Mouse (Mus musculus) hindbrain, embryonic 13.5 days (tissue): ENCODE results near the gene Slc2a9. TPM values are rescaled to one million over a fixed set of nuclear protein-coding genes. Genes with fewer than 3 reads are reported as not detected.
A peak's percentile ranks its signal among the peaks of the same experiment; 100 is the strongest.

Source experiments
- ATAC-seq: fragments of 200-750 bp; cut with Nextera tagmentation; 2 replicates; pipeline ENCODE4 v1.8.0; 2017; ENCODE audit warnings: moderate TSS enrichment; ENCODE audit not compliant: low FRiP score
- H3K27ac ChIP-seq: fragments of 300-500 bp; sonication (generic); 2 replicates; pipeline ENCODE4 v1.5.1; 2015; ENCODE audit warnings: inconsistent platforms, mild to moderate bottlenecking, moderate library complexity
- H3K27me3 ChIP-seq: fragments of 300-500 bp; sonication (generic); 2 replicates; pipeline ENCODE4 v1.6.1; 2015; ENCODE audit warnings: mild to moderate bottlenecking, inconsistent platforms
- H3K36me3 ChIP-seq: fragments of 300-500 bp; sonication (generic); 2 replicates; pipeline ENCODE4 v1.6.1; 2015; ENCODE audit warnings: mild to moderate bottlenecking, inconsistent platforms
- H3K4me1 ChIP-seq: fragments of 300-500 bp; sonication (generic); replicated peaks from 2 replicates; pipeline ENCODE4 v1.6.1; 2015; ENCODE audit warnings: inconsistent platforms
- H3K4me2 ChIP-seq: fragments of 300-500 bp; sonication (generic); 2 replicates; pipeline ENCODE4 v1.6.1; 2015; ENCODE audit warnings: inconsistent platforms, mild to moderate bottlenecking, moderate library complexity
- H3K4me3 ChIP-seq: fragments of 300-500 bp; sonication (generic); 2 replicates; pipeline ENCODE4 v1.5.1; 2015; ENCODE audit warnings: mild to moderate bottlenecking, inconsistent platforms
- H3K9ac ChIP-seq: fragments of 300-500 bp; sonication (generic); 2 replicates; pipeline ENCODE4 v1.6.1; 2015; ENCODE audit warnings: mild to moderate bottlenecking, inconsistent platforms
- H3K9me3 ChIP-seq: fragments of 300-500 bp; sonication (generic); 2 replicates; pipeline ENCODE4 v1.6.1; 2016; ENCODE audit warnings: inconsistent platforms
- WGBS: fragments of 180-500 bp; shearing (Covaris S2); methylation state at CpG from one replicate; pipeline ENCODE4 v1.1.7; 2015; 5-methylcytosine and 5-hydroxymethylcytosine counted together
- polyA plus RNA-seq: library from polyadenylated mRNA; unstranded; fragments of >200 nt; fragmentation: Nextera tagmentation; extraction: Ambion mirVana; gene quantifications from 2 replicates; pipeline ENCODE4 v1.2.1, GENCODE M21; 2015

Gene Slc2a9
- polyA plus RNA-seq, 1 experiment from 2014 or later = 0.13 TPM

DNA sequence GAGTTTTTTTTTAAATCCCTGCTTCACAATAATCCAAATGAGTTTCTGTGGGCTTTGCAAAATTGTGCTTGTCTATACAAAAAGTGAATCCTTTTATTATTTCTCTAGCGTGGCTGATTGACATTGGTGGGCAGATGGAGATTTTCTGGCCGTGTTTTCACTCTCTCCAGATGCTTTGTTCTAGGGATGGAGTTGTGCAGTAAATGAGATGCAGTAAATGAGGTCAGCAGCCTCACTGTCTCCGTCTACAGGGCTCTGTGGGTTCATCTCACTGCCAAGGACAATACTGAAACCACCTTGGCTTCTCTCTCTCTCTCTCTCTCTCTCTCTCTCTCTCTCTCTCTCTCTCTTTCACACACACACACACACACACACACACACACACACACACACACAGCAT is 99.3 kb downstream of the Slc2a9 start:
- Histone ChIP-seq H3K27me3 (no peaks in the 10 kb centered on the region), H3K4me2 (no peak overlapping the region), H3K4me1 (no peaks in the 10 kb centered on the region), H3K9me3 (no peaks in the 10 kb centered on the region), H3K9ac (no peak overlapping the region), H3K36me3 (no peaks in the 10 kb centered on the region), H3K27ac (no peak overlapping the region), H3K4me3 (no peak overlapping the region)
- no peak for ATAC-seq
- 18% methylated on average over 3 of the region's 3 CpGs for WGBS

DNA sequence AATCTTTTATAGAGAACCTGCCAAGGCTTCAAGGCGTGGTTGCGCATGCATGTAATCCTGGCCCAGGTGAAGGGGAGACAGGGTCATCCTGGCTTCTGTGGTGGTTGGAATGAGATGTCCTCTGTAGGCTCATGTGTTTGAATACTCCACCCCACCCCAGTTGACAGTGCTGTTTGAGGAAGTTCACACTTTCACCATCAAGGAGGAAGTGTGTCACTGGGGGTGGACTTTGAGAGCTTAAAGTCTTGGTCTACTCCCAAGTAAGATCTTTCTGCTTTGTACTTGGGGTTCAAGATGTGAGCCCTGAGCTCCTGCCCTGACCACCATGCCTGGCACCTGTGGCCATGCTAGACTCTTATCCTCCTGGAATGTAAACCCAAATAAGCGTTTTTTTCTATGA is 100.7 kb downstream of the Slc2a9 start:
- 93% methylated on average over 3 of the region's 3 CpGs for WGBS
- Histone ChIP-seq H3K27ac (no peak overlapping the region), H3K4me2 (no peak overlapping the region), H3K27me3 (no peaks in the 10 kb centered on the region), H3K36me3 (no peaks in the 10 kb centered on the region), H3K9me3 (no peaks in the 10 kb centered on the region), H3K4me3 (no peak overlapping the region), H3K4me1 (no peaks in the 10 kb centered on the region), H3K9ac (no peak overlapping the region)
- ATAC-seq = no peak

DNA sequence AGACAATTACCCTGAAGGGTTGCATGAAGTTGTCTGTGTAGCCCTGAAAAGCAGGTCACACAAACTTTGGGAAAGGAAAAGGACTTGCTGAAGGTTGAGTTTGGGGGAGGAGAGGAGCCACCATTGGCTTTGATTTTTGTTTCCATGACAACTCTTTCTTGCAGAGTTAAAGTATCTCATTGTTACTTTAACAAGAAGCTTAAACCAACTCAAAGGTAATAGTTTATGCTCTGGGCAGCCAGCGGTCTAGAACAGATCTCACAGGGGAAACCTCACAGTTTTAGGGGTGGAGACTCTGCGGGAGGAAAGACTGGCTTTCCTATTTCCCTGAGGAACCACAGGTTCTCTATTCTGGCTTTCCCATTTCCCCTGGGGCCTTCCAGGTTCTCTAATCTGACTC is 114.1 kb downstream of the Slc2a9 start:
- Histone ChIP-seq H3K27ac (no peak overlapping the region), H3K9me3 (no peaks in the 10 kb centered on the region), H3K4me3 (no peak overlapping the region), H3K27me3 (0 out of 2 replicates have a peak, but pooled peaks cover 2% of the 10 kb centered on the region), H3K4me1 (peaks cover 16% of the 10 kb centered on the region), H3K36me3 (no peaks in the 10 kb centered on the region), H3K4me2 (no peak overlapping the region), H3K9ac (no peak overlapping the region)
- ATAC-seq = no peak
- 16% methylated on average over 2 of the region's 2 CpGs for WGBS

DNA sequence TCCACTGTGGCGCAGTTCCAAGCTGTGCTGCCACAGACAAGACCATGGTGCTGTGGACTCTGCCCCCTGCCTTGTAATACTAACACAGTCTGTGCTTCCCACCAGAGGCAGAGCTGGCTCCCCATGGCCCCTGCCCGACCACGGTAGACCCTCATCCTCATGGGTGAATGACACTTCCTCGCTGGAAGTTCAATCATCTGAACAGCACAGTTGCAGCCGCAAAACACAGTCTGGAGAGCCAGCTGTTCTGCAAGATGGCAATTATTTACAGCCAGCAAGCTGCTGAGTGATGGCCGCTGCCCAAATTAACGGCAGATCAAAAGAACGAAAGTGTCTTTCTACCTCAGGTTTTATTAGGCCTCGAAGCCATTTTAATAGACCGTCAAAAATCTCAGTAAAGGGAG is 114.5 kb downstream of the Slc2a9 start:
- H3K27me3 ChIP-seq = 0 out of 2 replicates have a peak, but pooled peaks cover 2% of the 10 kb centered on the region
- H3K27ac ChIP-seq = no peak overlapping the region
- H3K36me3 ChIP-seq = no peaks in the 10 kb centered on the region
- no peaks in the 10 kb centered on the region for H3K9me3 ChIP-seq
- ATAC-seq = no peak
- no peak overlapping the region for H3K4me3 ChIP-seq
- 25% methylated on average over 10 of the region's 10 CpGs for WGBS
- no peak overlapping the region for H3K4me2 ChIP-seq
- H3K9ac ChIP-seq = no peak overlapping the region
- H3K4me1 ChIP-seq = peaks cover 16% of the 10 kb centered on the region

DNA sequence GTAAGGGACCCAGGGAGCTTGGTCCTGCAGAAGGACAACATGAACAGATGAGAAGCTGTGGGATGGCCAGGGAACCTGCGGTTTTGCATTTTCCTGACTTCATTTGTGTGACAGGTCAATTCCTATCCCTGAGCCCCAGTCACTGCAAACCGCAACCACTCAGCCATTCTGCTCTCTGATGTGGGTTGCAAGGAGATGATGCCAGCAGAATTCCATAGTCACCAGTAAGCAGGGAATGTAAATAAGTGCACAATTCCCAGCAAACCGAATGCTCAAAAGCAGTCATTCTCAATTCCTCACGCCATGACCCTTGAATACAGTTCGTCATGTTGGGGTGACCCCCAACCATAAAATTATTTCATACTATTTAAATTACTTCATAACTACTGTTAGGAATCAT is 123.0 kb downstream of the Slc2a9 start:
- Histone ChIP-seq H3K4me1 (no peaks in the 10 kb centered on the region; the same call in 1 of the 2 replicates), H3K4me3 (no peak overlapping the region), H3K27ac (no peak overlapping the region), H3K27me3 (no peaks in the 10 kb centered on the region), H3K9ac (no peak overlapping the region), H3K9me3 (no peaks in the 10 kb centered on the region), H3K36me3 (no peaks in the 10 kb centered on the region), H3K4me2 (no peak overlapping the region)
- ATAC-seq = no peak
- 96% methylated on average over 5 of the region's 5 CpGs for WGBS

DNA sequence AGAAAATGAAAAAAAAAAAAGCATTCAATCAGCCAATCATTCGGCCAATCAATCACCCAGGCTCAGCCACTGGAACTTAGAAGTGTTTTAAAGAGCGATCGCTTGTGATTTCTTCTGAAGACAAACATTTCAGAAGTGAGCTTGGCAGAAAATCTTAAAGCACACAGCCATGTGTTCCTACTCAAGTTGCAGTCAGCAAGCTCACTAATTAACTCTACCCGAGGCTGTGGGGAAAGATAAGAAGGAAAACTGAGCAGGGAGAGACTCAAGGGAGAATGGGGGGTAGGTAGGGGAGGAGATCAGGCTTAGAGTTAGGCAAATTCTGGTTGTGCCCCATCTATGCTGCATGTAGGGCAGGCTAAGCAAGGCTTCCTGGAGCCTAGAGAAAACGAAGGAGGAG is 130.6 kb downstream of the Slc2a9 start:
- Histone ChIP-seq H3K9ac (no peak overlapping the region), H3K9me3 (no peaks in the 10 kb centered on the region), H3K36me3 (no peaks in the 10 kb centered on the region), H3K4me3 (no peak overlapping the region), H3K27ac (no peak overlapping the region), H3K4me2 (no peak overlapping the region), H3K27me3 (no peaks in the 10 kb centered on the region), H3K4me1 (peaks cover 2% of the 10 kb centered on the region; the same call in 1 of the 2 replicates)
- ATAC-seq = no peak
- whole genome bisulfite sequencing = 51% methylated on average over 5 of the region's 5 CpGs

DNA sequence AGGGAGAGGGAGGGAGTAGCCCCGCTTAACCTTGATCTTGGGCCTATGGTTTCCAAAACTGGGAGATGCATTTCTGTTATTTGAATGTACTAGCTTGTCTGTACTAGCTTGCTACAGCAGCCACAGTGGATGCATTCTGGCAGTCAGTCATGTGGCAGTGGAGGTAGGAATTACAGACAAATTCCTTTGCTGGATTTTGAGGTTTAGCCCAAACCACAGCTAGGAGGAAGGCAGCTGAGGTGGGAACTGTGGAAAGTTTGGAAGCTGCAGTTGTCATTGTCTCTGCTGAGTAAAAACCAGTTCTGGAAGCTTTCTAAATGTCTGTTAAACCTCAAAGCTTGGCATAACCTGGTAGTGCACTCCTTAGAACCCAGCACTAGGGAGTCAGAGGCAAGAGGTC is 131.6 kb downstream of the Slc2a9 start:
- no peak overlapping the region for H3K4me2 ChIP-seq
- ATAC-seq = no peak

DNA sequence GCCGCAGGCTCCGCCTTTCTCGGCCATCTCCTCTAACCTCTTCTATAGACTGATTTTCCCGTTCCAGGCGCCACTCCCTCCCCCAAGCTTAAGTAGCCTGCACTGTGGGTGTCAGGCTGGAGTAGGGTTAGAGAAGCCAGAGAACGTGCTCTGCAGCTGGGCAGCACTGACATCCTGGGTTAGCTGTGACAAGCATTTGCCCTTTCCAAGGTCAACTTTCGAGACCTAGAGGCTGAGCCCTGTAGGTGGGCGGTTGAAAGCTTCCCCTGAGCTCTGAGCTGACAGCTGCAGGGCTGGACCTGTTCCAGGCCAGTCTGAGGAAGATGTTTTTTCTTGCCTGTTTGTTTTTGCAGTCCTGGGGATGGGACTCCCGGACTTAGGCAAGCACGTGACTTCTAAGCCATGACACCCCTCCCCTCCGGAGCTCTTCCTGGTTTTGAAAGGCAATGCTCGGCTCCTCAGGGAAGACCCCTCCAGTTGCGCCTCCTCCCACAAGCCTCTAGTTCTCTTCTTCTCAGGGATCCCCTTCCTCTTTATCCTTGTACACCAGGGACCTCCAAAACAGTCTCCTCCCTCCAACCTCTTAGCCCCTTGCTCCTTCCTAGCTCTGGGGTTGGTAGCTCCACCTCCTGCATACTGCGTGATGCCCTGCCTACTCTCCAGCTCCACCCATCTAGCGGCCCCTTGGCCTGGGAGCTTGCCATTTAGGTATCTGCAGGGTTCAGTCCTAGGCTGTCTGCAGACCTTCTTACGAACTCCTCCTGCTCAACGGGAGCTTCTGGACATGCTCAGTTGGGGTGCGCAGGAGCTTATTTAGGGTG is 136.1 kb downstream of the Slc2a9 start:
- Histone ChIP-seq H3K4me3 (peak overlapping the region; percentile 21), H3K9me3 (no peaks in the 10 kb centered on the region), H3K9ac (peak overlapping the region; percentile 24; the same call in 1 of the 2 replicates), H3K4me2 (peak overlapping the region; percentile 50), H3K27me3 (0 out of 2 replicates have a peak, but pooled peaks cover 3% of the 10 kb centered on the region), H3K4me1 (peaks cover 15% of the 10 kb centered on the region), H3K27ac (no peak overlapping the region), H3K36me3 (no peaks in the 10 kb centered on the region)
- peak; percentile 62 for ATAC-seq
- 18% methylated on average over 18 of the region's 18 CpGs for WGBS

More for the DNA sequence above, 131.6 kb downstream of the Slc2a9 start:
- Histone ChIP-seq H3K27me3 (0 out of 2 replicates have a peak, but pooled peaks cover 1% of the 10 kb centered on the region), H3K27ac (no peak overlapping the region), H3K9ac (no peak overlapping the region), H3K9me3 (no peaks in the 10 kb centered on the region), H3K4me1 (peaks cover 12% of the 10 kb centered on the region), H3K4me3 (no peak overlapping the region), H3K36me3 (no peaks in the 10 kb centered on the region)
- 82% methylated on average over 1 of the region's 1 CpGs for WGBS

DNA sequence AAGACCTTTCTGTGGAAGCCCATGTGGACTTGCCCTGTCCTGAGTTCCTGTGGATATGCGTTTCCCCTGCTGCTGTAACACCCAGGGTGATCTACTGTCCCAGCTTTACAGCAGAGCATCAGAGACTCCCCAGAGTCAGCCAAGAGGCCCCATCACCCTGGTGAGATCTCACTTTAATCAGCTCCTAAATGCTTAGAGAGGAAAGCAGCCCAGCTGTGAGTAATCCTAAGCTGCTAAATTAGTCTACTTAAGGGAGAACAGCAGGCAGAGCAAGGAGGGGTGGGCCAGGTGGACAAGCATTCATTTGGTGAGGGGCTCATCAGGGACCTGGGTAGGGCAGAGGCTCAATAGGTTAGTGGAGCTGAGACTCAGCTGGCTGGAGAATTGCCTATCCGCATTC is 137.4 kb downstream of the Slc2a9 start:
- Histone ChIP-seq H3K9me3 (no peaks in the 10 kb centered on the region), H3K27me3 (0 out of 2 replicates have a peak, but pooled peaks cover 3% of the 10 kb centered on the region), H3K36me3 (no peaks in the 10 kb centered on the region), H3K4me3 (no peak overlapping the region), H3K9ac (no peak overlapping the region), H3K4me1 (peaks cover 15% of the 10 kb centered on the region), H3K4me2 (no peak overlapping the region), H3K27ac (no peak overlapping the region)
- ATAC-seq = no peak
- WGBS = 74% methylated on average over 2 of the region's 2 CpGs

DNA sequence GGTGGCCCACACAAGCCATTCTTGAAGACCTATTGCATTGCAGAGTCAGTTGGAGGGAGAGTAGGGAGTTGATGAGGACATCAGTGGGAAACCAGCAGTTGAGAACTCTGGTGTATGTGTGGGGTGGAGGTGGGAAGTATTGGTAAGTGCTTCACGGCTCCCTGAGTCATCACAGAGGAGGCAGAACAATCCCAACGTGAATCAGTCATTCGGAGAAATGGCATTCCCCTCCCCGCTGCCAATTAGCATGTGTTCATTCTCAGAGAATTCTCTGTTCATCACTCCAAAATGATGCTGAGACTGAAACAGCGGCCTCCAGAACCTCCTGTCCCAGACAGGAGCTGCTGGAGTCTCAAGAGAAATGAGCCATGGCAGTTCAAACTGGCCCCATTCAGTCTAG is 138.5 kb downstream of the Slc2a9 start:
- H3K9me3 ChIP-seq = no peaks in the 10 kb centered on the region
- WGBS = 87% methylated on average over 5 of the region's 5 CpGs
- H3K4me3 ChIP-seq = no peak overlapping the region
- H3K9ac ChIP-seq = no peak overlapping the region
- H3K36me3 ChIP-seq = no peaks in the 10 kb centered on the region
- peaks cover 15% of the 10 kb centered on the region for H3K4me1 ChIP-seq
- ATAC-seq = no peak
- no peak overlapping the region for H3K4me2 ChIP-seq
- no peak overlapping the region for H3K27ac ChIP-seq
- H3K27me3 ChIP-seq = 0 out of 2 replicates have a peak, but pooled peaks cover 3% of the 10 kb centered on the region

DNA sequence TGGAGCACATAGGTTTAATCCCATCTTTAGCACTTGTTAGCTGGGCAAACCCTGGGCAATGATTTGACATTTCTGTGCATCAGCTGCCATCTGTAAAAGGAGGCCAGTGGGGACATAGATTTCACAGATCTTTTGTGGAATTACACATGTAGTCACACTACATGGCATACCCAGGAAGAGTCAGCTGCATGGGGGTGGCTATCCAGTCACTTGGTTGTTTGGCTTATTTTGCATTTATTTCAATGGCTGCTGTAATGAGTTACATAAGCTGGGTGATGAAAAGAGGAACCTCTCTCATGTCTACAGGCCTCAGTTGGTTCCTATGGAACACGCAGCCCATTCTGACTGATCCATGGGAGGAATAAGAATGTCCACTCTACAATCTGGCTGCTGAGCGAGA is 143.2 kb downstream of the Slc2a9 start:
- 76% methylated on average over 2 of the region's 2 CpGs for WGBS
- H3K9me3 ChIP-seq = no peaks in the 10 kb centered on the region
- ATAC-seq = no peak
- H3K36me3 ChIP-seq = no peaks in the 10 kb centered on the region
- H3K4me3 ChIP-seq = no peak overlapping the region
- no peaks in the 10 kb centered on the region for H3K27me3 ChIP-seq
- H3K4me1 ChIP-seq = no peaks in the 10 kb centered on the region
- no peak overlapping the region for H3K9ac ChIP-seq
- H3K27ac ChIP-seq = no peak overlapping the region
- H3K4me2 ChIP-seq = no peak overlapping the region

DNA sequence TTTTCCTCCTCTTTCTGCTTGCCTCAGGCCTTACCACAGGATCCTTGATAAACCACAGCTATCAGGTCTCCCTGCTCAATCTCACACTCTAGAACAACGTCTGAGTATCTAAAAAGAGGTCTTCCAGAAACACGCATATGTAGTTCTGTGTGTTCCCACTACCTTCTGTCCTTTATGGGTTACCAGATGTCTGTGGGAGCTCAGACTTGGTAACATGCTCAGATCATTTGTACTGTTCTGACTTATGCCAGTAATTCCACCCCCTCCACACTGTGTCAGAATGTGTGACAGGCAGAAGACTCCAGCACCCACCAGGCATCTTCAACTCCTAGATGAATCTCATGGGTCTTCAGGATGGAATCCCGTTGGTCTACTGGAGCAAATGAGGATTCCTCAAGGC is 146.0 kb downstream of the Slc2a9 start:
- no peaks in the 10 kb centered on the region for H3K36me3 ChIP-seq

More for the DNA sequence above, 146.0 kb downstream of the Slc2a9 start:
- WGBS = 89% methylated on average over 3 of the region's 3 CpGs
- no peak for ATAC-seq
- Histone ChIP-seq H3K4me1 (no peaks in the 10 kb centered on the region), H3K9ac (no peak overlapping the region), H3K4me2 (no peak overlapping the region), H3K4me3 (no peak overlapping the region), H3K9me3 (no peaks in the 10 kb centered on the region), H3K27me3 (0 out of 2 replicates have a peak, but pooled peaks cover 2% of the 10 kb centered on the region), H3K27ac (no peak overlapping the region)
